Mouse (Mus musculus): ENCODE measurements around the gene Rad9a. TPM values are rescaled to one million over a fixed set of nuclear protein-coding genes. Genes with fewer than 3 reads are reported as not detected.
"Not testable (repeated sequence)": the region's sequence is repeated elsewhere in the genome, so short reads cannot be mapped to it uniquely, and the experiment has no call there.

Rad9a gene
- 1 to 10 TPM; 6.4 to 9.0 TPM for total RNA-seq (2021)
- long read RNA-seq, experiment 1, partial matches to known transcripts: 1 of 5 reads
- long read RNA-seq, experiment 1, other reads (novel, unspliced or antisense): 2 of 5 reads
- long read RNA-seq, experiment 2, partial matches to known transcripts: 0 of 9 reads
- long read RNA-seq, experiment 2, other reads (novel, unspliced or antisense): 6 of 9 reads

DNA sequence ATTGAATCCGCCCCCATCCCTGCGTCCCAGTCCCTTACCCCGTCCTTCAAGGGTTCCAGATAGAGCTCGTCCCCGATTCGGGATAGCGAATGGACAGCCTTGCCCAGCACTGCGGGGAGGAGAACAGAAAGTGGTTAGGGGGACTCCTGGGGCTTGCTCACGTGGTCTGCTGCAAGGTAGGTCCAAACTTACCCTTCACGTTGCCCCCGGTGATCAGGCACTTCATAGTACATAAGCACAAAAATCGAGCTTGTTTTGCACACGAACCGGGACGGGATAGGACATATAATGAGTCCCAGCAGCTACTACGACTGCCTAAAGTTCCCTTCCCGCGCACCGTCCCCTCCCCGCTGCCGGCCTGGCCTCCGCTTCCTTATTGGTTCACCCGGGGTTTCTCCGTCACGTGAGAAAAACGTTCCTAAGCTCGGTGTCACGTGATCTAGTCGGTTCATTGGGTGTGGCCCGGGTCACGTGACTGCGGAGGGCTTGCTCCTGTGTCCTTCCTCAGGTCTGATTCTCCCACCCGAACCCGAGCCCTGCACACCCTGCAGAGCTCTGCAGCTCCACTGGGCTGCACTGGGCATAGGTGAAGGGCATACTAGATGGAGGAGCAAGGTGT, at the start of gene Rad9a:
Gene Rad9a, minus strand, starts transcription at position 372 of the 619 bp plus-strand sequence.
- DNase-seq (ENCODE audit: low spot score in 2 of 2): peak; percentile 96 to 98
- intact Hi-C loops (cut with DNase I): no loop called here

DNA sequence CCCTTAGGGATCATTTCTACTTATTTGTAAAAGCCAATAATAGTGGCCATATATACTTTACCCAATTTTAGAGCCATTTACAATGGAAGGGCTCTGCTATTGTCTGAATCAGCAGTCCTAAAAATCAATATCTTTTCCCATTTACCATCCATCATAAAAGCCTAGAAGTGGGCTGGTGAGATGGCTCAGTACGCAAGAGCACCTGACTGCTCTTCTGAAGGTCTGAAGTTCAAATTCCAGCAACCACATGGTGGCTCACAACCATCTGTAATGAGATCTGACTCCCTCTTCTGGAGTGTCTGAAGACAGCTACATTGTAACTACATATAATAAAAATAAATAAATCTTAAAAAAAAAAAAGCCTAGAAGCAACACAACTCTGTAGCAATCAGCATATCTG, 47.2 kb upstream of the Rad9a start:
- DNase-seq (ENCODE audit: low spot score in 2 of 2); intact Hi-C loops (cut with DNase I): not testable (repeated sequence)

DNA sequence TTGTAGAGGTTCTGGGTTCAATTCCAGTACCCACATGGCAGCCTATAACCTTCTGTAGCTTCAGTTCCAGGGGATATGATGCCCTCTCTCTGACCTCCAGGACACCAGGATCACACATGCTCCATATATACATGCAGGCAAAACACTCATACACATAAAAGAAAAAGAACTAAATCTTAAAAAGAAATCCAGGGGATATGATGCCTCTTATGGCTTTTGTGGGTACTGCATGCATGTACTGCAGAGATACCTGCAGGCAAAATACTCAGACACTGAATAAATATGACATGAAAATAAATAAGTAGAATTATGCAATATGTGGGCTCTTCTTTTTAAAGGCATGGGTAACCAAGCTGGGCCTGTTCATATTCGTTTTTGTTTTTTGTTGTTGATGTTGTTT, 45.5 kb upstream of the Rad9a start:
- no peak for DNase-seq (ENCODE audit: low spot score in 2 of 2)
- intact Hi-C loops (cut with DNase I): no loop called here

DNA sequence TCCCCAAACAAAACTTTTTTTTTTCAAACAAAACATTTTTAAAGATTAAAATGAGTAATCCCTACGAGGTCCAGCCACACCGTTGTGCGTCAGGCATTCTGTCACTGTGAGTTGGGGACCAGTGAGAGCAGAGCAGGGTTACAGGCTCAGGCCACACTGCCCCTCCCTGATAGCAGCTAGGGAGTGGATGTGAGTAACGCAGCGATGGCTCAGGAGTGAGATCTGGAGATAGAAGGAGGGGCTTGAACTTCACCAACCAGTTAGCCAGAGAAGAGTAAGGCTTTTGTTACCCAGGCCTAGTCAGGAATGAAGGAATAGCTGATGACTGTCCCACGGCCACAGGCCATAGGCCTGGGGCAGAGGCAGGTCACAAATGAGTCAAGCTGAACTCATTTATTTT, 43.3 kb upstream of the Rad9a start:
- DNase-seq (ENCODE audit: low spot score in 2 of 2): no peak
- intact Hi-C loops (cut with DNase I): no loop called here

DNA sequence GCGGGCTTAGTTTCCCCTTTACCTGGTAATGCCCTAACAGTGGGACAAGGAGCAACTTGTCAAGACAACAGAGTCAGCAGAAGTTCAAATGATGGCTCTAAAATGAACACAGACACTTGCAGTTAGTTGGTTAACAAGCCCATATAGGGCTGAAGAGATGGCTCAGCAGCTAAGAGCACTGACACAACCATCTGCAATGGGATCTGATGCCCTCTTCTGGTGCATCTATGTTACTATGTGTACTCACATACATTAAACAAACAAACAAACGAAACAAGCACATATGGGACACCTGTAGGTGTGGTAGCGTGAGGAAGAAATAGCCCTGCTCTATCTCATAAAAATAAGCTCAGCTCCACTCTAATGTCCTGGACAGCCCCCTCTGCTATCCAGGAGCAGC, 41.0 kb upstream of the Rad9a start:
- intact Hi-C loops (cut with DNase I): no loop called here
- no peak for DNase-seq (ENCODE audit: low spot score in 2 of 2)

DNA sequence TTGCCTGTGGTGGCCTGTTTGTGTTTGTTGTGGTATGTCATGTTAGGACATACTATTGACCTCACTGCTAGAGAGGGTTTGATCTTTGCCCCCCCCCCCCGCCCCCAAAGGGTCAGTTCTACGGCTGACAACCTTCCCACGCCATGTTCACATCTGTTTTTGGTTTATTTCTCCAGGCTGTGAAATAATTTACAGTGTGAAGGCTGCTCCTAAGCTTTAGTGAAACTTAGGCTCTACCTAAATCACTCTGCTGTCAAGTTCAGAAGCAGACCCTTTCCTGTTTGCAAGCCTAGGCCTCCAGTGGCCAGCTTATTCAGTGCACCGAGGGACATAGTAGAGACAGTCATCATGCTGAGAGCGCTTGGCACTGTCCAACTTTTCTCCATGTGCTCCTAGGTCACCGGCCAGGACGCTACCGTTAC, 38.8 kb upstream of the Rad9a start:
- intact Hi-C loops (cut with DNase I): no loop called here
- DNase-seq (ENCODE audit: low spot score in 2 of 2): no peak

DNA sequence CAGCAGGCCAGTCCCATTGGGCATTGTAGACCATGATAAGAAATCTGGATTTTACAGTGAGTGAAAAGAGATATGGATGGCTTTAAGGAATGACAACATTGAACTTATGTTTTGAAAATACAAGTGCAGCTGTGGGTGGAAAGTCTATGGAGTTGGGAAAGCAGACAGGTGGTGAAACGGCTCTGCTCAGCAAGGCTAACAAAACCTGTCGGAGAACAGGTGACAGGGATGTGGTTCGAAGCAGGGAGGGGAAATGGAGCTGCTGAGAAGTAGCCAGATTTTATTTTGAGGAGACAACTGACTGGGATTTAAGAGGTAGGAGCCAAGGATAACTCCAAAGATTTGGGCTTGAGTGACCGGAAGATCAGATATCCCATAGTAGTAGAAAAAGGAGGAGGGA, 33.1 kb upstream of the Rad9a start:
- DNase-seq (ENCODE audit: low spot score in 2 of 2): no peak
- intact Hi-C loops (cut with DNase I): no loop called here

DNA sequence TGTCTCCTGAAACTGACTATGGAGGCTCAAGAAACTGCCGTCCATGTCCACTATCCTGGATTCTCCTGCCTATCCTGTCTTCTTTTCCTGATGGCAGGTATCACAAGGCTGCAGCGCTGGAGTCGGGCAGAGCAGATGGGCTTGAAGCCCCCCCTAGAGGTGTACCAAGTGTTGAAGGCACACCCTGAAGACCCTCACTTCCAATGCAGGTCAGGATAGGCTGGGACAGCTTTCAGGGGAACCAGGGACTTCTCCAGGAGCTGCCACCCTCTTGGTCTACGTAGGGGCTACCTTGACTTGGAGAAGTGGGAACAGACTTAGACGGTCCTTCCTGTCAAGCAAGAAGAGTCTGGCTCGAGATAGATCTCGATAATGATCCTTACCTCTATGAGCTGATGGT, 31.2 kb upstream of the Rad9a start:
- DNase-seq (ENCODE audit: low spot score in 2 of 2): no peak
- intact Hi-C loops (cut with DNase I): no loop called here

DNA sequence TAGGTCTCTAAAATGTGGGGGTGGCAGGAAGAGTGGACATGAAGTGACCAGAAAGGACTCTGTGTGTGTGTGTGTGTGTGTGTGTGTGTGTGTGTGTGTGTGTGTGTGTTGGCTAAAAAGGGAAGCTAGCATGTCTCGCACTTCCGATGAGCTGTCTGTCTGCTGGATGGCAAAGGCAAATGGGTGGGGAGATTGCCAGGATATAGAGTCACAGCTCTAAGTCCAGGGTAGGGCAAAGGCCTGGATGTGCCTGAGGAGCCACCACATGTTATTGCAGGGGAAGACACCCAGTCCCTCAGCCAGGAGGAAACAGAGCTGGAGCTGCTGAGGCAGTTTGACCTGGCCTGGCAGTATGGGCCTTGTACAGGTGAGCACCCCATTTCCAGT, 30.7 kb upstream of the Rad9a start:
- DNase-seq (ENCODE audit: low spot score in 2 of 2): peak; percentile 53 to 77
- intact Hi-C loops (cut with DNase I): no loop called here

DNA sequence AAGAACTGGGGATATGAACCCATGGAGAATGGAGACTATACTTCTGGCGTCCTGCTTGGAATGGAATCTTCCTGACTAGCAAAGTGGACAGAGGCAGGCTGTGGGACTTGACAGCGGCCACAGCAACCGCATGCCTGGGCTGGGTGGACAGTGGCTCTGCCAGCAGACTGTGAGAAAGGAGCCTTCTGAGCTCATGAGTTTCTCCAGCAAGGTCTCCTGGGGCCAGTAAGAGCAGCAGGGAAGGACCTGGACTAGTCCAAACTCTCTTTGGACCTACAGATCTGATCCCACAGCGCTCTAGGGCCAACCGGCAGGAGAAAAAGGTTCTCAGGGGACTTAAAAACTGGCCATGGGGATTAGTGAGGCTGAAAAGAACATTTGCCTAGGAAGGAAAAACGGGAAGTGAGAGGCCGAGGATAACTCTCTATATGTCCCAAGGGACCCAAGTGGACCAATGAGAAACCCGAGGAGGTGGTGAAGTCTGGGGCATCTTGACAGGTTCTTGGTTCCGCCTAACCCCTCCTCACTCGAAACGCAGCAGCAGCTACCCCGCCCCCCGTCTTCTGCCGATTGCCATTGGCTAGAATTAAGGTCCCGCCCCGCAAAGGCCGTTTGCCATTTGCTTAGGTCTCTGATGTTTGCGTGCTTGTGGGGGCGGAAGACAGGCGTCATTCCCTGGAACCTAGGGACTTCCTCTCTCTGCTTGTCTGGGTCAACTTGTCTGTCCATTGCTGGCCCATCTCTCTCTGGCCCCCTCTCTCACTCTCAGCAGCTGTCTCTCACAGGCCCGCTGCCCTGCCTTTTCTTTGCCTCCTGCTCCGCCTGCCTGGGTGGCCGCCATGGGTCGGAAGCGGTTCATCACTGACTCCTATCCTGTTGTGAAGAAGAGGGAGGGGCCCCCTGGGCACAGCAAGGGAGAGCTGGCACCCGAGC, 30.1 kb upstream of the Rad9a start, which contains the start of gene Pold4:
Gene Pold4, plus strand, starts transcription at position 647 of the 933 bp plus-strand sequence.
- peak; percentile 98 to 99 for DNase-seq (ENCODE audit: low spot score in 2 of 2)
- intact Hi-C loops (cut with DNase I): no loop called here

DNA sequence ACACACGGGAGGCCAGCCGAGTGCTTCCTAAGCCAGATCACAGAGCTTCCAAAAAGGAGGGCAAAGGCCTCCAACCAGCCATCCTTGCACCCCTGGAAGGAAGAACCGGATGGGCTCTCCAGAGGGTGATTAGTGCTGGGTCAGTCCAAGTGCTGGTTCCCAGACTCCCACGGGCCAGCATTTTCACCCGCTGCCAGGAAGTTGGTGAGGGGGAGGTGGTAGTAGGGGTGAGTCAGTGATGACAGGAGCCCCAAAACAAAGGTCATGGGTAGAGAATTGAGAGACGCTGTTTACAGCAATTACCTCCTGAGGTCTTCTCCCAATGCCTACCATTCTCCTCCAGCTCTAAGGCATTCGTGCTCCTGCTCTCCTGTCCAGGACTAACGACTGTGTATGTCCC, 29.0 kb upstream of the Rad9a start:
- no peak for DNase-seq (ENCODE audit: low spot score in 2 of 2)
- intact Hi-C loops (cut with DNase I): no loop called here

DNA sequence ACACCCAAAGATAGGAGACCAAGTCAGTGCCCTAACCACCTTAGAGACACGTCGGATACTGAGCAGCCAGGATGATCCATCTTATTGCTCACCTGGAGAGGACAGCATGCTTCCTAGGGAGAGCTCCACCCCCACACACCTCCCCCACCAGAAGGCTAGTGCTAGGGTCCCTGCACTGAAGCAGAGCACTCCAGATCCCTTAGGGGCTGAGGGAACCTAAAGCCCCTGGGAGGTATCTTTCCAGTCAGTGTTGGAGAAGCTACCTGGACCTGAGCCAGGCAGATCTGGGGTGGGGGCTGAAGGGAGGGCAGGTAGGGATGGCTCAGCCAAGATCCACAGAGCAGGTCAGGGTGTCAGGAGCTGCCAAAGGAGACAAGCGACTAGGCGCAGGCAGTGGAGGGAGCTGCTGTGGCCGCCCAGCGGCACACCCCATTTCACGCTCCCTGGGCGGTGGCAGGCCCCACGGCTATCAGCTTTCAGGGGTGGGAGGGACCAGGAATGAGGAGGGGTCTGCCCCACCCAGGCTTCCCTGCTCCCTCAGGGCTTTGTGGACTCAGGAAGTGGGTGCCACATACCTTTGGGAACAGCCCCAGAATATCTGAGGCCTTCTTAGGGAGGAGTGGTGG, 28.1 kb upstream of the Rad9a start:
- DNase-seq (ENCODE audit: low spot score in 2 of 2): no peak
- intact Hi-C loops (cut with DNase I): loop anchor here (2.0 to 5.0 kb wide), 4 partner anchors 23 to 212 kb away; partner anchors contain the start of gene Pitpnm1

DNA sequence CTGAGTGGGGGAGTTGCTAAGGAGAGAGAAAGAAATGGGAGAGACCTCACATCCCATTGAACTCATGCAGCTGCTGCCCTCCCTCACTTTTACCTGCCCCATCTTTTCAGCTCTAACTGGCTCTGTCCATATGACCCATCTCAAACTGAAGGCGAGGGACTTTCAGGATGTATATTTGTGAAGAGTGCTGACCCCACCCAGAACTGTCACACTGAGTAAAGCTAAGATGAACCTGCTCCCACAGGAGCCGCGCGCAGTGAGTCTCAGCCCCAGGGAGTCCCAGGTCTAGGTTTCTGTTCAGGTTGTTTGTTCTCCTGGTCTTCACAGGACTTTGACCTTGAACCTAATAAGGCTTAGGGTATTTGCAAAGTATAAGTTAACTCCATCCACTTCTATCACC, 27.4 kb upstream of the Rad9a start:
- intact Hi-C loops (cut with DNase I): loop anchor here (2.0 to 5.0 kb wide), 4 partner anchors 22 to 212 kb away; partner anchors contain the start of gene Pitpnm1
- no peak for DNase-seq (ENCODE audit: low spot score in 2 of 2)

DNA sequence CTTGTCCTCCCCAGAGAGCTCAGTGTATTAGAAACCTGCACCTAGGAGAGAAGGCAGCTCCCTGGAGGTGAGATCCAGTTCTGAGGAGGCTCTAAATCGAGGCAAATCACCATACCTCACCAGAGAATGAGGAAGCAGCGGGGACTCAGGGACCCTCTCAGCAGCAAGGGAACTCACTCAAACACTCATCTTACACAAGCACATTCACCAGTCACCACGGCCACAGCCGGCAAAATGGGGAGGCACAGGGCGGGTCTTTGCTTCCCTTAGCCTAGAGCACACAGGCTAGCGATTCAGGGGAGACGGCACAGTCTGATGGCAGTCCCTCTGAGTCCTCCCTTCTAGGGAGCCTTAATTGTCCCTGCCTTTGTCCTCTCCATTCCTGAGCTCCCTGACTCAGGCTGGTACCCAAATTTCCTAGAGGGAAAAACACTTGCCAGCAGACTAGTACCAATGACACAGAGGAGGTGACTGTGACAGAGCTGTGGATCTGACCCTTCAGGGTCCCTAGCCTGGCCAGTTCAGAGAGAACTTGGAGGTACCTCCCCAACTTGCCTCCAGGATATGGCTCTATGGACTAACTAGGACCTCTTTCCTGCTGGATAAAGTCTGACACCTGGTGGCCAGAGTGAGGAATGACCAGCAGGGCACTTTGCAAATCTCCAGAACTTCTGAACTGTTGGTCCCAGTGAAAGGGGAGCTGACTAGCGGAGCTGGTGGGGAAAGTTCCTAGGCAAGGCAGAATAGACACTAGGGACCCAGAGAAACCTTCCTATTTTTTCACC, 26.6 kb upstream of the Rad9a start:
- intact Hi-C loops (cut with DNase I): loop anchor here (2.0 to 5.0 kb wide), 4 partner anchors 21 to 211 kb away; partner anchors contain the start of gene Pitpnm1

DNA sequence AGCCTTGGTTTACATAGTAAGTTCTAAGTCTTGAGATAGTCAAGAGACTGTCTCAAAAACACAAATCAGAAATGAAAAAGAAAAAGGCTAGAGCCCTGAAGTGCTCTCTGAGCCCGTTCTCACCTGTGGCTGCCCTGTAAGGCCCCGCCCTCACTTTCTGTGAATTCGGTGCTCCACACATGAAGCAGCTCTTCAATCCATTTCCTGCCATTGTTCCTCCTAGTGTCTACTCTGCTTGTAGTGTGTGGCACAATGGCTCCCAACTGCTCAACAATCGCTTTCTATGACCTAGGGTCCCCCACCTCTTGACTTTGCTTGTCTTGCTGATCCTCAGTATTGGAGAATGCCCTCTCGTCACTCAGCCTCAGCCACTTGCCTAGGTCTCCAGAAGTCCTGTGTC, 26.0 kb upstream of the Rad9a start:
- no peak for DNase-seq (ENCODE audit: low spot score in 2 of 2)
- intact Hi-C loops (cut with DNase I): loop anchor here (5.0 kb wide), 2 partner anchors 55 to 210 kb away; no protein-coding TSS in a partner anchor

More for the DNA sequence above, 26.6 kb upstream of the Rad9a start:
- peak; percentile 75 to 81 for DNase-seq (ENCODE audit: low spot score in 2 of 2)

DNA sequence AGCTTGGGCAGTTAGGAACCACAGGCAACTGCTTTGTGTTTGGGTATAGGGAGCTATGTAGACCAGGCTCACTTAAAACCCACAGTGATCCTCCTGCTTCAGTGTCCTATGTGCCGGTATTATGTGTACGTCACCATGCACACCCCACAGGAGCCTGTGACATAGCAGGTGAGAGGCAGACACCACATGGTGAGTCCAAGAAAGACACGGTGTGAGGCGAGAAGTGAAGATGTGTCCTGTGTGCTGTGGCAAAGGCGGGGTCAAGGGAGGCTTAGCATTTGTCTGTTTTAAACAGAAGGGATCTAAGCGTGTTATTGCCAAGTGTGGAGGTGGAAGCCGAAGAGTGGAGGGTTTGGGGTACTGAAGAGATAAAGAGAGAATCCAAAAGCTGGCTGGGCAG, 25.3 kb upstream of the Rad9a start:
- intact Hi-C loops (cut with DNase I): loop anchor here (5.0 kb wide), 2 partner anchors 54 to 209 kb away; no protein-coding TSS in a partner anchor
- no peak for DNase-seq (ENCODE audit: low spot score in 2 of 2)

DNA sequence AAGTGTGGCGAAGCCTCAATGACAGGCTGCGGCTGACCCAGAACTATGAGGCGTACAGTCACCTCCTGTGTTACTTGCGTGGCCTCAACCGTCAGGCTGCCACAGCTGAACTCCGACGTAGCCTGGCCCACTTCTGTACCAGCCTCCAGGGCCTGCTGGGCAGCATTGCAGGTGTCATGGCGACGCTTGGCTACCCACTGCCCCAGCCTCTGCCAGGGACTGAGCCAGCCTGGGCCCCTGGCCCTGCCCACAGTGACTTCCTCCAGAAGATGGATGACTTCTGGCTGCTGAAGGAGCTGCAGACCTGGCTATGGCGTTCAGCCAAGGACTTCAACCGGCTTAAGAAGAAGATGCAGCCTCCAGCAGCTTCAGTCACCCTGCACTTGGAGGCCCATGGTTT, 20.7 kb upstream of the Rad9a start:
- DNase-seq (ENCODE audit: low spot score in 2 of 2): no peak
- intact Hi-C loops (cut with DNase I): no loop called here

DNA sequence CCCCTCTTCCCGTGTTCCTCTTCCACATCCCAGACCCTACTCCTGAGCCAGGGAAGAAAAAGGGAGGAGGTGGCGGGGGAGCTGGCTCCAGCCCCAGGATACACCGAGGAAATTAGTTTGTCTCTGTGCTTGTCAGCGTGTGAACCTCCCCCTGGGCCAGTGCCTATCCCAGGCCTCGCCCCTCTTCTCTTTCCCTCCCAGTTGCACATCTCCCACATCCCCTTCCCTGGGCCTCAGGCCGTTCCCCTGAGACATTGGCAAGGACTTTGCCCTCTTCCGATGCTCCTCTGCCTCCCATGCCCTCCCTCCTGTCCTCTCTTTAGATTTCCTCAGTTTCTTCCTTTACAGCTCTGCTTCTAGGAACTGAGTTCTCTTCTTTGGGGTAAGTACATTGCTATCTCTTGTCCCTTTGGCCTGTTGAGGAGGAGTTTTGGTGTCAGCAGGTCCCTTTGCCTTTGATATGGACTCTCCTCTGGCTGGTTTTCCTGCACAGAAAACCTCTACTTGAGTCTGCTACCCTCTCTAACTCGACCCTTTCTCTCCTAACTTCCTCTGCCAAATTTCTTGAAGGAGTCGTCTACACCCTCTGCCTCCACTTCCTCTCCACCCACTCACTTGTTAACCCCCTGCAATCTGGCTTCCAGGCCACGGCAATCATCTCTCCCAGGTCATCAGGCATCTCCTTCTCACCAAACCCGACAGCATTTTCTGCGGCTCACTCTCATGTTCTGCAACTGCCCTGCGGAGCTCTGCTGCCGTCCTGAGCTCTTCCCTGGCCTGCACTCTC, 19.7 kb upstream of the Rad9a start:
- intact Hi-C loops (cut with DNase I): no loop called here
- DNase-seq (ENCODE audit: low spot score in 2 of 2): no peak

Data from left cerebral cortex, postnatal 14 days (tissue).